Mouse (Mus musculus): ENCODE measurements around the gene Gpank1.
"Not testable (repeated sequence)": the region's sequence is repeated elsewhere in the genome, so short reads cannot be mapped to it uniquely, and the experiment has no call there.

GRCm38 (mm10) chr17:35124261-35124896 lies 3.1 kb downstream of the Gpank1 start:
- TF ChIP-seq CTCF (IDR thresholded peaks at IDR 0.05; ENCODE audit: low read depth, low read length); POLR2A (IDR thresholded peaks at IDR 0.05; ENCODE audit: borderline replicate concordance, low read depth, low read length): not testable (repeated sequence)
